Mouse (Mus musculus): ENCODE results near the gene Hyal3.

Gene Hyal3

GRCm38 (mm10) chr9:107580501-107581317, at the start of gene Hyal3:
Hyal3 (plus strand) TSS chr9:107580818.
- peak; percentile 92 for DNase-seq (ENCODE audit: low read depth, low spot score)

GRCm38 (mm10) chr9:107533791-107534407, 46.7 kb upstream of the Hyal3 start, which contains the start of gene Tmem115:
Tmem115 (plus strand) TSS chr9:107533945.
- peak; percentile 94 for DNase-seq (ENCODE audit: low read depth, low spot score)

GRCm38 (mm10) chr9:107534408-107535202, 46.0 kb upstream of the Hyal3 start:
- DNase-seq (ENCODE audit: low read depth, low spot score): no peak

GRCm38 (mm10) chr9:107538231-107538630, 42.4 kb upstream of the Hyal3 start:
- DNase-seq (ENCODE audit: low read depth, low spot score): no peak

- no peak for DNase-seq (ENCODE audit: low read depth, low spot score)
Measured at GRCm38 (mm10) chr9:107538711-107539110, 41.9 kb upstream of the Hyal3 start.

- DNase-seq (ENCODE audit: low read depth, low spot score): no peak
Measured at GRCm38 (mm10) chr9:107539940-107540339, 40.7 kb upstream of the Hyal3 start.

- no peak for DNase-seq (ENCODE audit: low read depth, low spot score)
Measured at GRCm38 (mm10) chr9:107540420-107540819, 40.2 kb upstream of the Hyal3 start.

GRCm38 (mm10) chr9:107541005-107541404, 39.6 kb upstream of the Hyal3 start:
- DNase-seq (ENCODE audit: low read depth, low spot score): no peak

- peak; percentile 97 for DNase-seq (ENCODE audit: low read depth, low spot score)
Measured at GRCm38 (mm10) chr9:107541474-107542351, 38.9 kb upstream of the Hyal3 start, which contains the start of the genes Cyb561d2 and Nprl2. Cyb561d2 (minus strand) TSS chr9:107542193. Nprl2 (plus strand) TSS chr9:107542226.

GRCm38 (mm10) chr9:107542352-107542686, 38.3 kb upstream of the Hyal3 start:
- DNase-seq (ENCODE audit: low read depth, low spot score): no peak

GRCm38 (mm10) chr9:107542721-107543120, 37.9 kb upstream of the Hyal3 start:
- DNase-seq (ENCODE audit: low read depth, low spot score): no peak

GRCm38 (mm10) chr9:107543299-107543698, 37.3 kb upstream of the Hyal3 start:
- DNase-seq (ENCODE audit: low read depth, low spot score): no peak

- DNase-seq (ENCODE audit: low read depth, low spot score): no peak
Measured at GRCm38 (mm10) chr9:107544196-107544700, 36.4 kb upstream of the Hyal3 start.

GRCm38 (mm10) chr9:107544729-107545128, 35.9 kb upstream of the Hyal3 start:
- DNase-seq (ENCODE audit: low read depth, low spot score): no peak

- no peak for DNase-seq (ENCODE audit: low read depth, low spot score)
Measured at GRCm38 (mm10) chr9:107545199-107545598, 35.4 kb upstream of the Hyal3 start.

- peak; percentile 85 for DNase-seq (ENCODE audit: low read depth, low spot score)
Measured at GRCm38 (mm10) chr9:107545602-107546001, 35.0 kb upstream of the Hyal3 start.

- DNase-seq (ENCODE audit: low read depth, low spot score): peak; percentile 93
Measured at GRCm38 (mm10) chr9:107547026-107547425, 33.6 kb upstream of the Hyal3 start, which contains the start of gene Zmynd10. Zmynd10 (plus strand) TSS chr9:107547298.

GRCm38 (mm10) chr9:107547957-107548356, 32.7 kb upstream of the Hyal3 start:
- no peak for DNase-seq (ENCODE audit: low read depth, low spot score)

- no peak for DNase-seq (ENCODE audit: low read depth, low spot score)
Measured at GRCm38 (mm10) chr9:107548820-107549219, 31.8 kb upstream of the Hyal3 start.

GRCm38 (mm10) chr9:107549297-107550074, 31.1 kb upstream of the Hyal3 start:
- no peak for DNase-seq (ENCODE audit: low read depth, low spot score)
